Mouse (Mus musculus) ES-Bruce4 (cell line): ENCODE data around the gene Ano6.

Source experiments
- CTCF ChIP-seq: IDR thresholded peaks from one replicate; pipeline ENCODE4 v1.8.1; 2011; ENCODE audit warnings: low read depth, low read length
- EP300 ChIP-seq: IDR thresholded peaks from 2 replicates; pipeline ENCODE4 v1.6.1; 2011; ENCODE audit warnings: low read depth, low read length; ENCODE audit not compliant: insufficient read depth
- POLR2A ChIP-seq: IDR thresholded peaks from one replicate; pipeline ENCODE4 v1.8.1; 2011; ENCODE audit warnings: low read length; ENCODE audit not compliant: insufficient read depth

DNA sequence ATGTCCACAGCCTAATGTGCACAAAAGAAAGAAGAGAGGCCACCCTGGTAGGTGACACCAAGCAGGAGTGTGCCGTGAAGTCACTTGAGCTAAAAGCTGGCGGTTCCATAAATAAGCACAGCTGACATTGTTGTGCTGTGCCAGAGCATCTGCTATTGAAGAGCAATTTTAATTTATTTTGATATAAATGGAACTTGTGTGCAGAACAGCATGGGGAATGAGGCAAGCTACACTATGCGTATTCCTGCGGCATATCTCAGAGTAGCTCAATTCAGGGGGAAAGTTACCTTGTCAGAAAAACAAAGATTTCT, 173.6 kb downstream of the Ano6 start:
- no peak for TF ChIP-seq CTCF
- no peak for TF ChIP-seq POLR2A
- TF ChIP-seq EP300, result no peak
